Mouse (Mus musculus) kidney, postnatal 0 days (tissue): ENCODE results near the gene Dcdc2c. TPM values are rescaled to one million over a fixed set of nuclear protein-coding genes. Genes with fewer than 3 reads are reported as not detected.

Source experiments
- ATAC-seq: fragments of 200-750 bp; cut with Nextera tagmentation; replicated peaks from 2 replicates; pipeline ENCODE4 v1.8.0; 2017; ENCODE audit warnings: low read depth, moderate number of reproducible peaks, moderate TSS enrichment, moderate library complexity; ENCODE audit not compliant: low FRiP score
- DNase-seq: peaks from one replicate; pipeline ENCODE4 v3.0.0-alpha.2; 2016; ENCODE audit warnings: low spot score
- H3K27ac ChIP-seq: fragments of 300-500 bp; sonication (generic); 2 replicates; pipeline ENCODE4 v1.5.1; 2014; ENCODE audit warnings: mild to moderate bottlenecking
- H3K27me3 ChIP-seq: fragments of 300-500 bp; sonication (generic); 2 replicates; pipeline ENCODE4 v1.6.1; 2014; ENCODE audit warnings: low read length, mixed read lengths; ENCODE audit not compliant: insufficient read depth
- H3K36me3 ChIP-seq: fragments of 300-500 bp; sonication (generic); 2 replicates; pipeline ENCODE4 v1.6.1; 2014; ENCODE audit warnings: low read length, mixed read lengths; ENCODE audit not compliant: insufficient read depth
- H3K4me1 ChIP-seq: fragments of 300-500 bp; sonication (generic); replicated peaks from 2 replicates; pipeline ENCODE4 v1.6.1; 2014; ENCODE audit warnings: antibody characterized with exemption, low read length, mixed read lengths; ENCODE audit not compliant: insufficient read depth
- H3K4me2 ChIP-seq: fragments of 300-500 bp; sonication (generic); 2 replicates; pipeline ENCODE4 v1.6.1; 2014; ENCODE audit warnings: mild to moderate bottlenecking, low read length, moderate library complexity, mixed read lengths
- H3K4me3 ChIP-seq: fragments of 300-500 bp; sonication (generic); replicated peaks from 2 replicates; pipeline ENCODE4 v1.5.1; 2014; ENCODE audit warnings: low read depth, low read length
- H3K9ac ChIP-seq: fragments of 300-500 bp; sonication (generic); 2 replicates; pipeline ENCODE4 v1.6.1; 2014; ENCODE audit warnings: low read depth, low read length
- H3K9me3 ChIP-seq: fragments of 300-500 bp; sonication (generic); replicated peaks from 2 replicates; pipeline ENCODE4 v1.6.1; 2016; ENCODE audit warnings: low read length, inconsistent platforms, mixed read lengths
- CTCF ChIP-seq: IDR thresholded peaks from 2 replicates; pipeline ENCODE4 v1.5.1; 2016; ENCODE audit warnings: antibody characterized with exemption, low read depth, mild to moderate bottlenecking, moderate library complexity
- WGBS: fragments of 180-500 bp; shearing (Covaris S2); extraction: QIAGEN DNeasy Blood & Tissue Kit; methylation state at CpG from one replicate; pipeline ENCODE4 v1.1.7; 2014; 5-methylcytosine and 5-hydroxymethylcytosine counted together
- polyA plus RNA-seq: library from polyadenylated mRNA; unstranded; fragments of >200 nt; fragmentation: Nextera tagmentation; extraction: Ambion mirVana; gene quantifications from 2 replicates; pipeline ENCODE4 v1.2.1, GENCODE M21; 2015

Gene Dcdc2c
- polyA plus RNA-seq, 1 experiment from 2014 or later = not detected

GRCm38 (mm10) chr12:28392129-28392528, 160.1 kb downstream of the Dcdc2c start:
- Histone ChIP-seq H3K9me3 (no peaks in the 10 kb centered on the region), H3K27me3 (no peaks in the 10 kb centered on the region), H3K9ac (no peak overlapping the region), H3K4me2 (0 out of 2 replicates have a peak overlapping the region, but pooled peaks have one; percentile 2), H3K4me1 (no peaks in the 10 kb centered on the region), H3K36me3 (no peaks in the 10 kb centered on the region), H3K4me3 (no peak overlapping the region), H3K27ac (no peak overlapping the region)
- ATAC-seq (no peak), DNase-seq (peak; percentile 55)
- no peak for TF ChIP-seq CTCF
- WGBS = 44% methylated on average over 6 of the region's 6 CpGs

Other genes starting within 250 kb of the Dcdc2c start
- gene Allc, start 30.1 kb upstream of the Dcdc2c start, polyA plus RNA-seq = not detected in 2 replicates
- 2.2 TPM in 2 replicates for gene Colec11, start 71.0 kb upstream of the Dcdc2c start, polyA plus RNA-seq
- 949 and 1,081 TPM in 2 replicates for gene Rps7, start 83.6 kb upstream of the Dcdc2c start, polyA plus RNA-seq
- gene Rnaseh1, start 97.2 kb upstream of the Dcdc2c start, polyA plus RNA-seq = 23.7 and 24.8 TPM in 2 replicates
- gene Adi1, start 122.8 kb upstream of the Dcdc2c start, polyA plus RNA-seq = 91.7 and 98.1 TPM in 2 replicates
- 29.5 TPM in 2 replicates for gene Trappc12, start 198.1 kb upstream of the Dcdc2c start, polyA plus RNA-seq
- gene Eipr1, start 199.4 kb upstream of the Dcdc2c start, polyA plus RNA-seq = 34.8 and 35.3 TPM in 2 replicates